Mouse (Mus musculus): ENCODE data around the gene Bbs12. TPM values are rescaled to one million over a fixed set of nuclear protein-coding genes. Genes with fewer than 3 reads are reported as not detected.

Gene Bbs12
- polyA plus RNA-seq (2015; fragmentation: Nextera tagmentation; extraction: Ambion mirVana) = 9.2 and 9.7 TPM in 2 replicates

GRCm38 (mm10) chr3:37312370-37312941 lies at the start of gene Bbs12, which contains the start of gene Cetn4:
TSS of gene Bbs12 (plus strand) at chr3:37312554.
TSS of gene Cetn4 (minus strand) at chr3:37312708.
- WGBS = under 1% methylated on average over 54 of the region's 54 CpGs
- H3K9me3 ChIP-seq (ENCODE audit: low read length) = no peaks in the 10 kb centered on the region

GRCm38 (mm10) chr3:37268338-37268737 lies 44.0 kb upstream of the Bbs12 start:
- WGBS = 70% methylated on average over 11 of the region's 11 CpGs
- Histone ChIP-seq H3K4me2 (replicated peaks; ENCODE audit: low read depth, low read length) (no peak overlapping the region), H3K9ac (replicated peaks; ENCODE audit: low read length) (no peak overlapping the region), H3K9me3 (ENCODE audit: low read length) (no peaks in the 10 kb centered on the region), H3K4me3 (ENCODE audit: low read length) (no peak overlapping the region), H3K27ac (ENCODE audit: low read length) (no peak overlapping the region), H3K27me3 (ENCODE audit: insufficient read depth, low read length) (no peaks in the 10 kb centered on the region), H3K36me3 (ENCODE audit: insufficient read depth, low read length) (no peaks in the 10 kb centered on the region), H3K4me1 (ENCODE audit: insufficient read depth, low read length) (no peaks in the 10 kb centered on the region)
- peak; percentile 31; the same call in 1 of the 2 replicates for ATAC-seq (ENCODE audit: low FRiP score, low TSS enrichment)

More at GRCm38 (mm10) chr3:37312370-37312941, at the start of gene Bbs12, which contains the start of gene Cetn4:
- peak; percentile 100 for ATAC-seq (ENCODE audit: low FRiP score, low TSS enrichment)
- Histone ChIP-seq H3K36me3 (ENCODE audit: insufficient read depth, low read length) (no peaks in the 10 kb centered on the region), H3K9ac (replicated peaks; ENCODE audit: low read length) (peak within 1 kb of the TSS; percentile 89), H3K4me2 (replicated peaks; ENCODE audit: low read depth, low read length) (peak within 1 kb of the TSS; percentile 77), H3K4me3 (ENCODE audit: low read length) (peak within 1 kb of the TSS; percentile 74), H3K27me3 (ENCODE audit: insufficient read depth, low read length) (no peaks in the 10 kb centered on the region), H3K27ac (ENCODE audit: low read length) (peak within 1 kb of the TSS; percentile 81), H3K4me1 (ENCODE audit: insufficient read depth, low read length) (peaks cover 16% of the 10 kb centered on the region)

DNA sequence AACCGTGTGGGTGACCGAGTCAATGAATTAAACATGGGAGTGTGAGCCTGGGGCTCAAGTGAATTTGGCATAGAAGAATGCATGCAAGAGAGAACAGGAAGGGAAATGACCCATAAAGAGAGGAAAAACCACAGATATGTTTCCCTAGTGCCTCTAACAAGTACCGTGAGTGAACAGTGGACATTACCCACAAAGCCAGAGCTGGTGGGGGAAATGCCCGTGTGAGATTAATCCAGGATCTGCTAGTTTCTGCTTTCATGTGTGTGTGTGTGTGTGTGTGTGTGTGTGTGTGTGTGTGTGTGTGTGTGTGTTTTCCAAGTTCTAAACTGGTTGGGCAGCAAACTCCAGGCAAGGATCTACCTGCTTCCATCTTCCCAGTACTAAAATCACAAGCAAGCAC lies 42.4 kb upstream of the Bbs12 start:
- no peak for ATAC-seq (ENCODE audit: low FRiP score, low TSS enrichment)
- no peaks in the 10 kb centered on the region for H3K9me3 ChIP-seq (ENCODE audit: low read length)
- H3K4me3 ChIP-seq (ENCODE audit: low read length) = no peak overlapping the region
- WGBS = 61% methylated on average over 4 of the region's 4 CpGs
- no peak overlapping the region for H3K9ac ChIP-seq (replicated peaks; ENCODE audit: low read length)
- H3K4me1 ChIP-seq (ENCODE audit: insufficient read depth, low read length) = no peaks in the 10 kb centered on the region
- H3K36me3 ChIP-seq (ENCODE audit: insufficient read depth, low read length) = no peaks in the 10 kb centered on the region
- H3K27me3 ChIP-seq (ENCODE audit: insufficient read depth, low read length) = no peaks in the 10 kb centered on the region
- no peak overlapping the region for H3K27ac ChIP-seq (ENCODE audit: low read length)
- H3K4me2 ChIP-seq (replicated peaks; ENCODE audit: low read depth, low read length) = no peak overlapping the region

- Histone ChIP-seq H3K27me3 (ENCODE audit: insufficient read depth, low read length) (no peaks in the 10 kb centered on the region), H3K4me2 (replicated peaks; ENCODE audit: low read depth, low read length) (no peak overlapping the region), H3K27ac (ENCODE audit: low read length) (no peak overlapping the region), H3K36me3 (ENCODE audit: insufficient read depth, low read length) (no peaks in the 10 kb centered on the region), H3K9ac (replicated peaks; ENCODE audit: low read length) (no peak overlapping the region), H3K4me3 (ENCODE audit: low read length) (no peak overlapping the region), H3K4me1 (ENCODE audit: insufficient read depth, low read length) (no peaks in the 10 kb centered on the region), H3K9me3 (ENCODE audit: low read length) (no peaks in the 10 kb centered on the region)
- no peak for ATAC-seq (ENCODE audit: low FRiP score, low TSS enrichment)
- 10% methylated on average over 1 of the region's 1 CpGs for WGBS
These were observed 41.1 kb upstream of the Bbs12 start for GRCm38 (mm10) chr3:37271209-37271608.

GRCm38 (mm10) chr3:37273092-37273491 lies 39.3 kb upstream of the Bbs12 start:
- Histone ChIP-seq H3K4me2 (replicated peaks; ENCODE audit: low read depth, low read length) (no peak overlapping the region), H3K9me3 (ENCODE audit: low read length) (no peaks in the 10 kb centered on the region), H3K9ac (replicated peaks; ENCODE audit: low read length) (no peak overlapping the region), H3K4me3 (ENCODE audit: low read length) (no peak overlapping the region), H3K36me3 (ENCODE audit: insufficient read depth, low read length) (no peaks in the 10 kb centered on the region), H3K27me3 (ENCODE audit: insufficient read depth, low read length) (no peaks in the 10 kb centered on the region), H3K27ac (ENCODE audit: low read length) (no peak overlapping the region), H3K4me1 (ENCODE audit: insufficient read depth, low read length) (no peaks in the 10 kb centered on the region)
- ATAC-seq (ENCODE audit: low FRiP score, low TSS enrichment) = no peak
- WGBS = 81% methylated on average over 7 of the region's 7 CpGs

DNA sequence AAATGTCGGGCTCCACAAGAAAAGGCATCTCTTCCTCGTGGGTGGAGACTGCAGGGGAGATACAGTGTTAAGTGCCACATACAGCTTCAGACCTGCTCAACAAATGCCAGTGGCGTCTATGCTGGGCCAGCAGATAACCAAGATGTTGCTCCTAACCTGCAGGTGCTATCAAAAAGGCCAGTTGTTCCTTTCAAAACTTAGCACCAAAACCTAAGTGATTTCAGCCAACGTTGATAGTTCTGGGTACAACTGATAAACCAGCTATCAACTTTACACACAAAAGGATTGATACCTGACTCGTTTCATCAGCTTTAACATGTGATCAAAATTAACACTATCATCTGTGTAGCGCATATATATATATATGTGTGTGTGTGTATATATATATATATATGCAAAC lies 37.7 kb upstream of the Bbs12 start:
- Histone ChIP-seq H3K9ac (replicated peaks; ENCODE audit: low read length) (no peak overlapping the region), H3K27me3 (ENCODE audit: insufficient read depth, low read length) (no peaks in the 10 kb centered on the region), H3K4me3 (ENCODE audit: low read length) (no peak overlapping the region), H3K4me2 (replicated peaks; ENCODE audit: low read depth, low read length) (no peak overlapping the region), H3K4me1 (ENCODE audit: insufficient read depth, low read length) (no peaks in the 10 kb centered on the region), H3K36me3 (ENCODE audit: insufficient read depth, low read length) (no peaks in the 10 kb centered on the region), H3K9me3 (ENCODE audit: low read length) (no peaks in the 10 kb centered on the region), H3K27ac (ENCODE audit: low read length) (no peak overlapping the region)
- WGBS = 84% methylated on average over 6 of the region's 6 CpGs
- no peak for ATAC-seq (ENCODE audit: low FRiP score, low TSS enrichment)

GRCm38 (mm10) chr3:37280221-37280620 lies 32.1 kb upstream of the Bbs12 start:
- H3K9ac ChIP-seq (replicated peaks; ENCODE audit: low read length) = no peak overlapping the region
- H3K27me3 ChIP-seq (ENCODE audit: insufficient read depth, low read length) = no peaks in the 10 kb centered on the region
- H3K27ac ChIP-seq (ENCODE audit: low read length) = no peak overlapping the region
- no peaks in the 10 kb centered on the region for H3K9me3 ChIP-seq (ENCODE audit: low read length)
- no peak for ATAC-seq (ENCODE audit: low FRiP score, low TSS enrichment)
- H3K4me1 ChIP-seq (ENCODE audit: insufficient read depth, low read length) = no peaks in the 10 kb centered on the region
- H3K4me2 ChIP-seq (replicated peaks; ENCODE audit: low read depth, low read length) = no peak overlapping the region
- H3K4me3 ChIP-seq (ENCODE audit: low read length) = no peak overlapping the region
- 79% methylated on average over 1 of the region's 1 CpGs for WGBS
- no peaks in the 10 kb centered on the region for H3K36me3 ChIP-seq (ENCODE audit: insufficient read depth, low read length)

DNA sequence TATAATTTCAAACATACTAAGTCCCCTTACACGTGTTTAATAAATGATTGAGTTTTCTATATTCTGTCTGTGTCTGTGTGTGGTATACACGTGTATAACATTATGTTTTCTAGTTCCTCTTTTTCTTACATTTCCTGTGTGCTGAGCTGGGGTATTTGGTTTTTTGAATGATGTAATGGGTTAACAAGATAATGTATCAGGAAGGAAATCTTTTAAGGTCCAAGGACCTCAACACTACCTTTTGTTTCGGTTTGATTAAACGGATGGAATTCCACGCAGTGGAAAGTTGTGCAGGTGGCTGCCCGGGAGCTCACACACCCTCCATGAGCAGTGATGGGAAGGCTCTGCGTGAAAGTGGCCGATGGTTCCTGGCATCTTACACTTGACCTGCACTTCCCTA lies 31.5 kb upstream of the Bbs12 start:
- H3K27me3 ChIP-seq (ENCODE audit: insufficient read depth, low read length) = no peaks in the 10 kb centered on the region
- no peak overlapping the region for H3K4me3 ChIP-seq (ENCODE audit: low read length)
- no peaks in the 10 kb centered on the region for H3K36me3 ChIP-seq (ENCODE audit: insufficient read depth, low read length)
- no peak for ATAC-seq (ENCODE audit: low FRiP score, low TSS enrichment)
- 67% methylated on average over 8 of the region's 8 CpGs for WGBS
- H3K9ac ChIP-seq (replicated peaks; ENCODE audit: low read length) = no peak overlapping the region
- no peaks in the 10 kb centered on the region for H3K4me1 ChIP-seq (ENCODE audit: insufficient read depth, low read length)
- no peaks in the 10 kb centered on the region for H3K9me3 ChIP-seq (ENCODE audit: low read length)
- no peak overlapping the region for H3K4me2 ChIP-seq (replicated peaks; ENCODE audit: low read depth, low read length)
- no peak overlapping the region for H3K27ac ChIP-seq (ENCODE audit: low read length)

GRCm38 (mm10) chr3:37282299-37282922 lies 29.9 kb upstream of the Bbs12 start:
- no peak overlapping the region for H3K9ac ChIP-seq (replicated peaks; ENCODE audit: low read length)
- H3K4me1 ChIP-seq (ENCODE audit: insufficient read depth, low read length) = no peaks in the 10 kb centered on the region
- H3K27ac ChIP-seq (ENCODE audit: low read length) = no peak overlapping the region
- H3K36me3 ChIP-seq (ENCODE audit: insufficient read depth, low read length) = no peaks in the 10 kb centered on the region
- H3K9me3 ChIP-seq (ENCODE audit: low read length) = no peaks in the 10 kb centered on the region
- ATAC-seq (ENCODE audit: low FRiP score, low TSS enrichment) = no peak
- H3K4me2 ChIP-seq (replicated peaks; ENCODE audit: low read depth, low read length) = no peak overlapping the region
- 87% methylated on average over 11 of the region's 11 CpGs for WGBS
- H3K4me3 ChIP-seq (ENCODE audit: low read length) = no peak overlapping the region
- no peaks in the 10 kb centered on the region for H3K27me3 ChIP-seq (ENCODE audit: insufficient read depth, low read length)

DNA sequence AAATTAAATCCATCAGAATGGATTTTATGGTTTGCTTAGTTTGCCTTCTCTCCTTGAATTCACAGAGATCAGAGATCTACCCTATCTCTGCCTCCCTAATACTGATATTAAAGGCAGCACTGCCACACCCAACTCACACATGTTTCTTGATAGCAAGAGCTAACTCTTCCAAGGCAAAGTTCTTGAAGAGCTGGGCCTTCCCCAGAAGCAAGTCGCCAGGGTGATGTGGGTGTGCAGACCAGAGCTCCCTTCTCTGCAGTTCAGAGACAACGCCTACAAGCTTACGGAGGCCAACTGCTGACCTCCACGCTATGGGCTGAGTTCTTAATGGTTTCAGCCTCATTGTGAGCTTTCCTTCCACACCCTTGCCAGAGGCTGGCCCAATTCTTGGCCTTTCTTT lies 29.1 kb upstream of the Bbs12 start:
- Histone ChIP-seq H3K9me3 (ENCODE audit: low read length) (no peaks in the 10 kb centered on the region), H3K27me3 (ENCODE audit: insufficient read depth, low read length) (no peaks in the 10 kb centered on the region), H3K4me3 (ENCODE audit: low read length) (no peak overlapping the region), H3K36me3 (ENCODE audit: insufficient read depth, low read length) (no peaks in the 10 kb centered on the region), H3K9ac (replicated peaks; ENCODE audit: low read length) (no peak overlapping the region), H3K4me1 (ENCODE audit: insufficient read depth, low read length) (no peaks in the 10 kb centered on the region), H3K4me2 (replicated peaks; ENCODE audit: low read depth, low read length) (no peak overlapping the region), H3K27ac (ENCODE audit: low read length) (no peak overlapping the region)
- ATAC-seq (ENCODE audit: low FRiP score, low TSS enrichment) = no peak
- WGBS = 90% methylated on average over 4 of the region's 4 CpGs
